Mouse (Mus musculus) embryonic stem cell, embryonic (primary cell): ENCODE results near the gene Fbxo42.

ENCODE experiments used
- CTCF ChIA-PET, 4 experiments: fragments of 300-600 bp in 2 of 4; fragments of 350-600 bp in 2 of 4; sonication (Branson Sonifier 250); formaldehyde crosslinking; loops; one replicate each; lab custom pipeline; 2022; ENCODE audit warnings: inconsistent platforms in 2 of 4; lab: Charles Lee
- POLR2A ChIA-PET, 4 experiments: fragments of 300-600 bp in 2 of 4; fragments of 350-600 bp in 2 of 4; sonication (Branson Sonifier 250); formaldehyde crosslinking; loops; one replicate each; lab custom pipeline; 2022; ENCODE audit warnings: antibody characterized with exemption in 4 of 4, inconsistent platforms in 1 of 4; lab: Charles Lee

Gene Fbxo42

GRCm38 (mm10) chr4:141178500-141178899 is 30.8 kb downstream of the Fbxo42 start:
- ChIA-PET POLR2A (interaction anchor here in 2 of 4 experiments (1.1 to 3.8 kb wide), 5 partner anchors 8 to 15 kb away, joined by 3 to 18 read pairs (median 4); no protein-coding TSS in a partner anchor), CTCF (interaction anchor here in 1 of 4 experiments (1.0 to 1.8 kb wide), 3 partner anchors 8 to 13 kb away, joined by 3 to 8 read pairs (median 5); no protein-coding TSS in a partner anchor)

GRCm38 (mm10) chr4:141180831-141181230 is 33.1 kb downstream of the Fbxo42 start:
- CTCF ChIA-PET, result interaction anchor here in 2 of 4 experiments (1.1 to 1.6 kb wide), 2 partner anchors 13 to 14 kb away, joined by 5 read pairs; no protein-coding TSS in a partner anchor

GRCm38 (mm10) chr4:141181981-141182380 is 34.3 kb downstream of the Fbxo42 start:
- POLR2A ChIA-PET, result interaction anchor here in 1 of 4 experiments (1.5 to 3.8 kb wide), 2 partner anchors 15 kb away, joined by 3 to 18 read pairs; no protein-coding TSS in a partner anchor
- CTCF ChIA-PET, result interaction anchor here in 1 of 4 experiments (1.1 kb wide), 1 partner anchor 15 kb away, joined by 5 read pairs; no protein-coding TSS in a partner anchor

More at GRCm38 (mm10) chr4:141180831-141181230, 33.1 kb downstream of the Fbxo42 start:
- POLR2A ChIA-PET, result interaction anchor here in 2 of 4 experiments (0.6 to 3.8 kb wide), 8 partner anchors 10 to 138 kb away, joined by 3 to 18 read pairs (median 3); no protein-coding TSS in a partner anchor

GRCm38 (mm10) chr4:141183932-141184331 is 36.2 kb downstream of the Fbxo42 start:
- ChIA-PET POLR2A (interaction anchor here in 2 of 4 experiments (0.6 to 1.3 kb wide), 2 partner anchors 18 to 99 kb away, joined by 3 read pairs; no protein-coding TSS in a partner anchor), CTCF (interaction anchor here in 1 of 4 experiments (0.6 kb wide), 1 partner anchor 14 kb away, joined by 5 read pairs; no protein-coding TSS in a partner anchor)

- POLR2A ChIA-PET, result no interaction called here
- CTCF ChIA-PET, result no interaction called here
Observed at GRCm38 (mm10) chr4:141184426-141184825, 36.7 kb downstream of the Fbxo42 start.

- POLR2A ChIA-PET, result interaction anchor here in 3 of 4 experiments (0.5 to 1.8 kb wide), 10 partner anchors 10 to 104 kb away, joined by 3 to 7 read pairs (median 4); partner anchors contain the start of gene Fbxo42 (in 1 of the 3)
Observed at GRCm38 (mm10) chr4:141186923-141187836, 39.5 kb downstream of the Fbxo42 start.

GRCm38 (mm10) chr4:141191294-141191693 is 43.6 kb downstream of the Fbxo42 start:
- POLR2A ChIA-PET, result interaction anchor here in 3 of 4 experiments (0.6 to 1.7 kb wide), 6 partner anchors 11 to 444 kb away, joined by 3 read pairs; no protein-coding TSS in a partner anchor
- CTCF ChIA-PET, result interaction anchor here in 2 of 4 experiments (0.6 kb wide), 2 partner anchors 76 to 119 kb away, joined by 3 read pairs; no protein-coding TSS in a partner anchor

More at GRCm38 (mm10) chr4:141186923-141187836, 39.5 kb downstream of the Fbxo42 start:
- CTCF ChIA-PET, result interaction anchor here in 2 of 4 experiments (0.5 to 2.0 kb wide), 3 partner anchors 19 to 124 kb away, joined by 3 to 9 read pairs (median 4); no protein-coding TSS in a partner anchor

GRCm38 (mm10) chr4:141194553-141194952 is 46.8 kb downstream of the Fbxo42 start:
- ChIA-PET POLR2A (interaction anchor here in 2 of 4 experiments (1.4 to 1.9 kb wide), 6 partner anchors 14 to 55 kb away, joined by 3 to 8 read pairs (median 4); partner anchors contain the start of genes Fbxo42 (in 1 of the 2) and Szrd1 (in 1 of the 2)), CTCF (interaction anchor here in 2 of 4 experiments (0.6 to 1.5 kb wide), 2 partner anchors 74 to 620 kb away, joined by 4 read pairs; no protein-coding TSS in a partner anchor)

GRCm38 (mm10) chr4:141196981-141197685 is 49.4 kb downstream of the Fbxo42 start:
- ChIA-PET POLR2A (interaction anchor here in 3 of 4 experiments (0.7 to 0.9 kb wide), 4 partner anchors 11 to 179 kb away, joined by 4 to 5 read pairs (median 4); no protein-coding TSS in a partner anchor), CTCF (interaction anchor here in 2 of 4 experiments (0.6 to 1.4 kb wide), 4 partner anchors 50 to 172 kb away, joined by 3 to 4 read pairs (median 3); no protein-coding TSS in a partner anchor)

GRCm38 (mm10) chr4:141197686-141198035 is 49.9 kb downstream of the Fbxo42 start:
- CTCF ChIA-PET, result interaction anchor here in 2 of 4 experiments (0.6 to 1.4 kb wide), 4 partner anchors 49 to 171 kb away, joined by 3 to 4 read pairs (median 3); no protein-coding TSS in a partner anchor
- POLR2A ChIA-PET, result interaction anchor here in 3 of 4 experiments (0.7 to 0.9 kb wide), 4 partner anchors 11 to 179 kb away, joined by 4 to 5 read pairs (median 4); no protein-coding TSS in a partner anchor

- POLR2A ChIA-PET, result interaction anchor here in 2 of 4 experiments (0.7 to 1.7 kb wide), 7 partner anchors 9 to 309 kb away, joined by 3 to 4 read pairs (median 3); partner anchors contain the start of gene Fbxo42 (in 1 of the 2)
- CTCF ChIA-PET, result interaction anchor here in 2 of 4 experiments (0.6 to 1.5 kb wide), 6 partner anchors 16 to 162 kb away, joined by 3 to 11 read pairs (median 4); partner anchors contain the start of gene Fbxo42 (in 1 of the 2)
Observed at GRCm38 (mm10) chr4:141200906-141201305, 53.2 kb downstream of the Fbxo42 start.

- POLR2A ChIA-PET, result interaction anchor here in 2 of 4 experiments (0.5 to 2.1 kb wide), 6 partner anchors 9 to 81 kb away, joined by 3 to 5 read pairs (median 3); no protein-coding TSS in a partner anchor
- CTCF ChIA-PET, result interaction anchor here in 1 of 4 experiments (0.7 kb wide), 1 partner anchor 36 kb away, joined by 3 read pairs; no protein-coding TSS in a partner anchor
Observed at GRCm38 (mm10) chr4:141202192-141202591, 54.5 kb downstream of the Fbxo42 start.

GRCm38 (mm10) chr4:141204580-141205061 is 56.9 kb downstream of the Fbxo42 start:
- CTCF ChIA-PET, result interaction anchor here (0.5 to 2.0 kb wide), 37 partner anchors 9 to 910 kb away, joined by 3 to 18 read pairs (median 3); partner anchors contain the start of genes Fam131c (in 1 of the 4), Fbxo42 (in 1 of the 4), Padi6 (in 1 of the 4) and Rsg1 (in 1 of the 4)
- POLR2A ChIA-PET, result interaction anchor here in 3 of 4 experiments (0.6 to 2.0 kb wide), 16 partner anchors 9 to 157 kb away, joined by 3 to 8 read pairs (median 4); partner anchors contain the start of gene Rsg1 (in 2 of the 3)

- CTCF ChIA-PET, result no interaction called here
- POLR2A ChIA-PET, result no interaction called here
Observed at GRCm38 (mm10) chr4:141207081-141207480, 59.4 kb downstream of the Fbxo42 start.

GRCm38 (mm10) chr4:141210524-141211219 is 63.0 kb downstream of the Fbxo42 start:
- CTCF ChIA-PET, result interaction anchor here in 1 of 4 experiments (0.6 kb wide), 1 partner anchor 16 kb away, joined by 3 read pairs; no protein-coding TSS in a partner anchor
- POLR2A ChIA-PET, result interaction anchor here in 1 of 4 experiments (1.2 kb wide), 1 partner anchor 11 kb away, joined by 4 read pairs; no protein-coding TSS in a partner anchor

GRCm38 (mm10) chr4:141211646-141212045 is 63.9 kb downstream of the Fbxo42 start:
- ChIA-PET CTCF (no interaction called here), POLR2A (interaction anchor here in 1 of 4 experiments (1.2 kb wide), 1 partner anchor 12 kb away, joined by 4 read pairs; no protein-coding TSS in a partner anchor)
